Mouse (Mus musculus) c-Kit-negative CD71-positive TER-119-positive erythroid progenitor cells, embryonic 14.5 days (primary cell): ENCODE measurements around the gene Mto1.

ENCODE experiments used
- DNase-seq: peaks from one replicate; pipeline ENCODE4 v3.0.0-alpha.2; 2013; ENCODE audit warnings: low read depth, low spot score

The Mto1 gene

DNA sequence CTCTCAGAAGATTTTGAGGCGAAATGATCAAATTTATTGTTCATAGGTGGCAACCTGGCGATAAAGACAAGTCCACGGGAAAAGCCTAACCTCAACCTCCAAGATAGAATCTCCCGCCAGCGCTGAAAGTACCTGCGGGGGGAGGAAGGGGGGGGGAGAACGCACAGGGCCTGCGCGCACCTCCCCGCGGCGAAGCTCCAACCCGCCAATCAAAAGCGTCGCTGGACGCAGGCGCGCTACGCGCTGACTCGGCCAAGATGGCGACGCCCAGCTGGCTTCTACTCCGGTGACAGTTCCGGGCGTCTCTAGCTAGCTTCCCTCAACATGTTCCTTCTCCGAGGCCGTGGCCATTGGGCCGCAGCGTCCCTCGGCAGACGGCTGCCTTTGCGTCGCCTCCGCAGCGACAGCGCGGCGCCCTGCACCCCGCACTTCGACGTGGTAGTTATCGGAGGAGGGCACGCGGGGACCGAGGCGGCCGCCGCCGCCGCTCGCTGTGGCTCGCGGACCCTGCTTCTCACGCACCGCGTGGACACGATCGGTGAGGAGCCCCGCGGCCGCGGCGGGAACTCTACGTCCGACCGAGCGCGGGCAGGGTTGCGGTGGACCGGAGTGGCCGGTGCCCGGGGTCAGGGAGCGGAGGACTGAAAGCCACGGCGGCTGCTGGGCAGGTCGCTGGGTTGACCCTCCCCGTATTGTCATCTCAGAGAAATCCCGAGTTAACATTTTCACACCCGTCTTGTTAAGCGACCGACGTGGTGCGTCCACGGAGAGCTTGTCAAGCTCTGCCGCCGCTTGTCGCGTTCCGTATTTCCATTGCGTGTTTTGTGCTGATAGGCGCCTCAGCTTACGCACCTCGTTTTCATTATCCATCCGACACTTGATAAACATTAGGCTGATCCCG, at the start of gene Mto1, which contains the start of gene Gm17324:
Gene Mto1 (plus strand): TSS at position 236 of the 901 bp plus-strand sequence.
Gene Gm17324 (minus strand): TSS at position 814 of the 901 bp plus-strand sequence.
- DNase-seq, result peak; percentile 91

GRCm38 (mm10) chr9:78400570-78400969, 47.4 kb upstream of the Mto1 start:
- no peak for DNase-seq

DNA sequence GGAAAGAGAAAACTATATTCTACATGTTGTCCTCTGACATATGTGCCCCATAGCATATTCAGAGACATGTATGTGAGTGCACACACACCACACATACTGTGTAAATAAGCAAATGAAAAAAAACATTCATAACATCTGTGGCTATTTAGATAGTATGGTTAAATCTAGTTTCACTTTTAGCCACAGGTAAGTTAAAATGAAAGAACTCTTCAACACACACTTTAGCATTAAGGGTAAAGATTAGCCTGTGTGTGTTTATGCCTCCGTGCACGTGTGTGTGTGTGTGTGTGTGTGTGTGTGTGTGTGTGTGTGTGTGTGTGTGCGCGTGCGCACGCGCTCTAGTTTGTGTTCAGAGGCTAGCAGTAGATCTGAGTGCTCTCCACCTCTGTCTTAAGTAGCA, 46.4 kb upstream of the Mto1 start:
- DNase-seq, result no peak

GRCm38 (mm10) chr9:78427362-78427781, 20.6 kb upstream of the Mto1 start:
- DNase-seq, result no peak

- no peak for DNase-seq
Measured at GRCm38 (mm10) chr9:78428185-78428584, 19.8 kb upstream of the Mto1 start.

DNA sequence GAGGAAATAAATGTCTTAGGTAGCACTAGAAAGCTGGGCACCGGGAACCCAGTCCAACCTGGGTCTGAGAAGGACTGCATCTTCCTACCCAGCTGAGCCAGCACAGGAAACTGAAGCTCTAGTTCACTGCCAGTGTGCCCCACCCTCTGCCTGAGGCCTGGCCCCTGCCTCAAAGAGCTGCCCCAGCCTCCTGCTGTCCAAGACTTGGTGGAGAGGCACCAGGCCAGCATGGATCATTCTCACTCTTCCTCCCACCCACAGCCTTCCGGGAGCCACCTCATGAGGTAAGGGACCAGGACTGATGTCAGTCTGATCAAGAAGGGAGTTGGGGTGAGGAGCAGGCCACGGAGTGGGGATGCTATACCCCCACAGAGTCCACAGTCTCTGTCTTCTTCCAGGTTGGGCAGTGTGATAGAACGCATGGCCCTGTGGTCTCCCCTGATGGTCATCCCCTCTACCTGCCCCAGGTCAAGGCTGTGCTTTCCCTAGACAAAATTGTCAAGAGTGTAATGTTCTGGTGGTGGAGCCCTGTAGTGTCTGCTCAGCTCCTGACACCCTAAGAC, 19.1 kb upstream of the Mto1 start:
- no peak for DNase-seq

DNA sequence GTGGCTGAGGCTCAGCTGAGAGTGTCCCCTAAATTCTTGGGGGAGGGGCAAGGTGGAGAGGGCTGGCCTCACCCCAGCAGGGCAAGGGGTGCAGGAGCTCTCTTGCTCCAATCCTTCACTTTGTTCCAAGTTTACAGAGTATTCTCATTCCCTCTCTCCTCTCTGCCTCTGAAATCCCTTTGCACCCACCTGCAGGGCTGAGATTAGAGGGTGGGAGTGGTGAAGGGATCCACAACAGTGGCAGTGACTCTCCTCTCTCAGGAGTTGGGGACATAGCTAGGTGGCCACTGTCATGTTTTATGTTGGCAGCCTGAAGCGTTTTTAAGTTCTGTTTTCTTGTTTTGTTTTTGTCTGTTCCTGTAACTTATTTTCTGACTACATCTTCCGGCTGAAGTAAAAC, 18.5 kb upstream of the Mto1 start:
- no peak for DNase-seq

- no peak for DNase-seq
Measured at GRCm38 (mm10) chr9:78430486-78430885, 17.5 kb upstream of the Mto1 start.

DNA sequence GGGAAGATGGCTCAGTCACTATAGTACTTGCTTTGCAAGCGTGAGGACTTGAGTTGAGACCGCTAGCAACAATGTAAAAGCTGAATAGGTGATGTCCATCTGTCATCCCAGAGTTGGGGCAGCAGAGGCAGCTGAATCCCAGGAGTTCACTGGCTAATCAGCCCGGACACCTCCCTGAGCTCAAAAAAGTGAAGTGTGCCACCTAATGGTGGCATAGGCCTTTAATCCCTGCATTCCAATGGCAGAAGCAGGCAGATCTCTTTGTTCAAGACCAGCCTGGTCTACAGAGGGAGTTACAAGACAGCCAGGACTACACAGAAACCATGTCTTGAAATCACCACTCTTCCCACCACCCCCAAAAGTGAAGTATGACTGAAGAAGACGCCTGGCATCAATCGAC, 15.5 kb upstream of the Mto1 start:
- DNase-seq, result no peak

DNA sequence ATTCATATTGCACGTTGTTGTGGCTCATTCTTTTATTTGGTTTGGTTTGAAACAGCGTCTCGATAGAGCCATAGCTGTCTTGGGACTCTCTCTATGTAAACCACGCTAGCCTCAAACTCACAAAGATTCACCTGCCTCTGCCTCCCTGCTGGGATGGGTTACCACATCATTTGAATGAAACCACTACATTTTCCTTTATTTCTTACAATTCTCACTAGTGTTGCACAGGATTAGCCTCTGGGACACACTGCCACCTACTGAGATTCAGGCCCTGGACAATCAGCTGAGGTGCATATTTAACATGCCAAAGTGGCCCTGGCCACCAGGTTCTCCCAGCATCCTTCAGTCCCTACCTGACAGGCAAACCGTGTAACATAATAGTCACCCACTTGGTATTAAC, 8.6 kb upstream of the Mto1 start:
- no peak for DNase-seq

- DNase-seq, result no peak
Measured at GRCm38 (mm10) chr9:78442237-78442578, 5.8 kb upstream of the Mto1 start.

GRCm38 (mm10) chr9:78442579-78443392, 5.2 kb upstream of the Mto1 start, which contains the start of gene Cgas:
Gene Cgas, minus strand, starts transcription at chr9:78443237.
- no peak for DNase-seq

GRCm38 (mm10) chr9:78447606-78447972, 419 bp upstream of the Mto1 start:
- DNase-seq, result no peak

- no peak for DNase-seq
Measured at GRCm38 (mm10) chr9:78450404-78450803, 2.4 kb downstream of the Mto1 start.

- no peak for DNase-seq
Measured at GRCm38 (mm10) chr9:78451382-78451781, 3.4 kb downstream of the Mto1 start.

DNA sequence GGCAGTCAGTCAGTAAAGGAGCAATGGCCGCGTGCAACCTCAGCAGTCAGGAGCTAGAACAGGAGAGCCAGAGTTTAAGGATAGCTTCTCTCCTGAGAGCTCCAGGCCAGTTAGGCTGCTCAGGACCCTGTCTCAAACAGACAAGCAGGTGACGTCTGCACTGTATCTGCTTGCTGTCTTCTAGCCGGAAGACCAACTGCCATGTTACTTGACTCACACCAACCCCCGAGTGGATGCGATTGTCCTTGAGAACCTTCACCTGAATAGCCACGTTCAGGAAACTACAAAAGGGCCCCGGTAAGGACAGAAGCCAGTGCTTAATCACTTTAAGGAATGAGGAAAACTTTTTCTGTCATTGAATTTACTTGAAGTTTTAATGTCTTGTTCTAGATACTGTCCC, 9.0 kb downstream of the Mto1 start:
- no peak for DNase-seq

DNA sequence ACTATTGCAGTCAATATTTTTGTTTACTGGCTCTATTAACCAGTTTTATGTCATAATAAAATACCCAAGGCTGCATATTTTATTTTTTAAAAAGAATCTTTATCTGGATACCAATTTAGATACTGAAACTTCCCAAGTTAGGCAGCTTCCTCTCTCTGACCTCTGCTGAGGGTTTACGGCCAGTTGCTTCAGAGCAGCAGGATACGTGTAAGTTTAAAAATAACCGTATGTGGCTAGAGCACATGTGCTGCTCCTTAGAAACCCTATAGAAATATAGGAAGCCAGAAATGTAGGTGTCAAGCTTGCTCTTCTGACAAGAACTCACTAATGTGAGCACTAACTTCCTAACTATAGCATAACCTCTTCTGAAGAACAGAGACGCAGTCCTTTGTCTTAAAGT, 15.3 kb downstream of the Mto1 start:
- DNase-seq, result no peak

GRCm38 (mm10) chr9:78465725-78466124, 17.7 kb downstream of the Mto1 start:
- DNase-seq, result no peak

DNA sequence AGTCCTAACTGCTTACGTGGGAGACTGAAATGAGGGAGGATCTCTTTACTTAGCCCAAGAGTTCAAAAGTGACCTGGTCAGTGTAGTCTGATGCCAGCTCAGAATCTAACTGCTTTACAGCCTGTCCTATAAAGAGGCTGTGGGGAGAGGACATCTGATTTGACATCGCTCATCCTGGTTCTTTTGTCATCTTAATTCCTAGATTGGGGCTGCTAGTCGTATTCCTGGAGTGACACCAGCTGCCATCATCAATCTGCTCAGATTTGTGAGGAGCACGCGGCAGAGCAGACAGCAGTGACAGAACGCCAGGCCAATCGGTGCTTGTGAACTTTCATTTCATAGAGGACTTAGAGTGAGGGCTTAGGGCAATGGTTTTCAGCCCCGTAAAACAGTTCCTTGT, 25.6 kb downstream of the Mto1 start:
- no peak for DNase-seq

- DNase-seq, result no peak
Measured at GRCm38 (mm10) chr9:78474270-78474669, 26.3 kb downstream of the Mto1 start.

DNA sequence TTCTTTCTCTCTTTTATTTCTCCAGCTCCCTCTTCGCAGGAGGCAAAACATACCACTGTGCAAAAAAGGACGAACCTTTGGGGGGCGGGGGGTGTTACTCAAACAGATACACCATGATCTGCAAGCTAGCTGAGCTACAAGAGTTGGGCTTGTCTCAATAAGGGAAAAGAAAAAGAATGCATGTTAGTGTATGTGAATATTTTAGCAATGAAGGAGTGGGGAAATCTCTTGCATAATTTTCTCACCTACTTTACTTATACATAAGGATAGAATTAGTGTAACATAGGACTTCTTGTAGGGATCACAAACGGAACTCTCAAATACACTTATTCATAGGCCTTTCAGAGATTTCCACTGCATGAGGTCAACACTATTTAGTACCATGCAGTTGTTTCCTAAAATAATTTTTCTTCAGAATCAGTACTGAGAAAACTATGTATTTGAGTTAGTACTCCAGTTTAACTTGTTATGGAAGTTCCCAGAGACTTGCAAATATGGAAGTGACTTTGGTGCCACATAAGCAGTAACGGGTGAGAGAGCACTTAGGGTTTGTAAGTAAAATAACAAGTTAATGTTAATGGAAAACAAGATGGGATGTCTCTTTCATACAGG, 26.9 kb downstream of the Mto1 start:
- DNase-seq, result no peak

DNA sequence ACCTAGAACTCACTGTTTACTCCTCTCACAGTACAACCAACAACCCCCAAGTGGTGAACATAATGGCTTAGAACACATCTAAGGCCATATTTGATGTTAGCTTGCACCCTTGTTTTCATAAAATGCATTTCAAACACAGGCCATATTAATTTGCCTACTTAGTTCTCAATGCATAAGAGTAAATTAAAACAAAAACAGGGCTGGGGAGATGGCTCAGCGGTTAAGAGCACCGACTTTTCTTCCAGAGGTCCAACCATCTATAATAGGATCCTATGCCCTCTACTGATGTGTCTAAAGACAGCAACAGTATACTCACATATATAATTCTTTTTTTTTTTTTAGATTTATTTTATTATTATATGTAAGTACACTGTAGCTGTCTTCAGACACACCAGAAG, 27.4 kb downstream of the Mto1 start:
- DNase-seq, result no peak
